In the genomic region with DNA sequence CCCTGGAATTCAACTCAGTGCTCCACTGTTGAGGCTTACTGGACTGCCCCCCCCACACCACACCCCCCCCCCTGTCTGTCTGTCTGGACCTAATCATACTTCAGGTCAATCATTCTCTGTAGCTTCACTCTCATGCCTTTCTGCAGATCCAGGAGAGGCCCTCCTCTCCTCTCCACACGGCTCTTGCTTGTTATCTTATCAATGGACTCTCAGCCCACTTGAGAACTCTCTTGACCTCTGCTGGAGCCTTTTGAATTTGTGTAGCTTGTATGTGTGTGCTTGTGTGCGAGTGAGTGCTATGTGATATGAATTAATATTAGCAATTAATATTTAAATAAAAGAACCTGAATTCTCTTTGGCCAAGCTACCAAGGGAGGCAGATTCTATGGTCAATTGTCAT, we compare ENCODE assay signal across 18 mouse cellular contexts.
"Had no signal": no experiment of that assay in that cellular context is flagged by ENCODE, and none has a peak within 500 bp of the region (broad histone marks: within the 10 kb centered on the region; RNA-seq: fewer than 3 reads in every experiment).

No protein-coding gene starts in this region.

- H3K36me3 ChIP-seq: limb, embryonic 10.5 days; limb, embryonic 13.5 days; liver, embryonic 13.5 days; midbrain, embryonic 12.5 days; midbrain, embryonic 15.5 days; neural tube, embryonic 12.5 days; neural tube, embryonic 15.5 days had no signal

- ATAC-seq: midbrain, embryonic 15.5 days had no signal

- H3K9me3 ChIP-seq: limb, embryonic 10.5 days; limb, embryonic 13.5 days; liver, embryonic 13.5 days; midbrain, embryonic 12.5 days; midbrain, embryonic 15.5 days; neural tube, embryonic 12.5 days; neural tube, embryonic 15.5 days had no signal

- H3K4me1 ChIP-seq: liver, embryonic 13.5 days; midbrain, embryonic 12.5 days; midbrain, embryonic 15.5 days; neural tube, embryonic 12.5 days; neural tube, embryonic 15.5 days had no signal

- H3K4me2 ChIP-seq: limb, embryonic 13.5 days; liver, embryonic 13.5 days; midbrain, embryonic 12.5 days; midbrain, embryonic 15.5 days; neural tube, embryonic 12.5 days; neural tube, embryonic 15.5 days had no signal

- H3K9ac ChIP-seq: limb, embryonic 13.5 days; liver, embryonic 13.5 days; midbrain, embryonic 12.5 days; midbrain, embryonic 15.5 days; neural tube, embryonic 12.5 days; neural tube, embryonic 15.5 days had no signal

- H3K27me3 ChIP-seq: limb, embryonic 13.5 days; liver, embryonic 13.5 days; midbrain, embryonic 12.5 days; midbrain, embryonic 15.5 days; neural tube, embryonic 12.5 days; neural tube, embryonic 15.5 days had no signal

- DNase-seq: kidney, adult 18-20 months; kidney, adult 9 months; kidney, postnatal 14 days; kidney, postnatal 4 days; liver; liver, embryonic 13.5 days; lung, adult 2 months; right cerebral cortex, adult 18-20 months; right cerebral cortex, postnatal 14 days; right cerebral cortex, postnatal 4 days; thymus, postnatal 25 days had no signal

- H3K27ac ChIP-seq: limb, embryonic 10.5 days; limb, embryonic 13.5 days; liver, embryonic 13.5 days; midbrain, embryonic 12.5 days; midbrain, embryonic 15.5 days; neural tube, embryonic 12.5 days; neural tube, embryonic 15.5 days had no signal

- H3K4me3 ChIP-seq: limb, embryonic 10.5 days; limb, embryonic 13.5 days; liver, embryonic 13.5 days; megakaryocyte, embryonic 14.5 days; midbrain, embryonic 12.5 days; midbrain, embryonic 15.5 days; neural tube, embryonic 12.5 days; neural tube, embryonic 15.5 days had no signal
